In genomic region chr6:142849326-142849725, GRCm38 (mm10) we compare ENCODE assay signal across 26 mouse cellular contexts. TPM values are rescaled to one million over a fixed set of nuclear protein-coding genes. Genes with fewer than 3 reads are reported as not detected.
DNase-seq lines count a peak whose midpoint lies in the region; ATAC-seq lines count a peak whose summit lies in the region.
"Had no signal": no experiment of that assay in that cellular context is flagged by ENCODE, and none has a peak within 500 bp of the region (broad histone marks: within the 10 kb centered on the region; RNA-seq: fewer than 3 reads in every experiment).

No protein-coding gene starts in this region.

- H3K36me3 ChIP-seq in heart, embryonic 10.5 days = no peaks in the 10 kb centered on the region
- H3K36me3 ChIP-seq in liver, embryonic 11.5 days (ENCODE audit: control insufficient read depth, insufficient read depth, low read length) = no peaks in the 10 kb centered on the region
- no peaks in the 10 kb centered on the region for H3K36me3 ChIP-seq in liver, embryonic 12.5 days
- H3K36me3 ChIP-seq in midbrain, embryonic 13.5 days = peaks cover 7% of the 10 kb centered on the region
- H3K36me3 ChIP-seq in midbrain, embryonic 14.5 days (ENCODE audit: control insufficient read depth, insufficient read depth, low read length) = peaks cover 7% of the 10 kb centered on the region; the same call in 1 of the 2 replicates
- H3K36me3 ChIP-seq: embryonic facial prominence, embryonic 10.5 days; embryonic facial prominence, embryonic 12.5 days; forebrain, embryonic 15.5 days had no signal

- H3K27ac ChIP-seq in heart, embryonic 10.5 days = no peak overlapping the region
- no peak overlapping the region for H3K27ac ChIP-seq in liver, embryonic 11.5 days (ENCODE audit: low read depth, low read length)
- H3K27ac ChIP-seq in liver, embryonic 12.5 days = no peak overlapping the region
- H3K27ac ChIP-seq in midbrain, embryonic 13.5 days = no peak overlapping the region
- no peak overlapping the region for H3K27ac ChIP-seq in midbrain, embryonic 14.5 days (replicated peaks; ENCODE audit: low read depth, low read length)
- H3K27ac ChIP-seq: embryonic facial prominence, embryonic 10.5 days; embryonic facial prominence, embryonic 12.5 days; forebrain, embryonic 13.5 days; forebrain, embryonic 15.5 days had no signal

- H3K4me1 ChIP-seq in heart, embryonic 10.5 days = peaks cover 12% of the 10 kb centered on the region; the same call in 1 of the 2 replicates
- no peaks in the 10 kb centered on the region for H3K4me1 ChIP-seq in liver, embryonic 11.5 days (replicated peaks; ENCODE audit: control insufficient read depth, insufficient read depth, low read length)
- H3K4me1 ChIP-seq in liver, embryonic 12.5 days = 0 out of 2 replicates have a peak, but pooled peaks cover 4% of the 10 kb centered on the region
- 0 out of 2 replicates have a peak, but pooled peaks cover 6% of the 10 kb centered on the region for H3K4me1 ChIP-seq in midbrain, embryonic 13.5 days (replicated peaks)
- H3K4me1 ChIP-seq in midbrain, embryonic 14.5 days (ENCODE audit: control insufficient read depth, insufficient read depth, low read length) = no peaks in the 10 kb centered on the region
- H3K4me1 ChIP-seq: embryonic facial prominence, embryonic 10.5 days; embryonic facial prominence, embryonic 12.5 days; forebrain, embryonic 13.5 days; forebrain, embryonic 15.5 days had no signal

- no peak for ATAC-seq in liver, embryonic 11.5 days (replicated peaks; ENCODE audit: low FRiP score)
- ATAC-seq in liver, embryonic 12.5 days = no peak
- peak; percentile 34; the same call in 1 of the 2 replicates for ATAC-seq in midbrain, embryonic 13.5 days
- no peak for ATAC-seq in midbrain, embryonic 14.5 days (ENCODE audit: low FRiP score, low TSS enrichment)
- ATAC-seq: forebrain, embryonic 13.5 days; forebrain, embryonic 15.5 days had no signal

- intact Hi-C loops in heart, postnatal 25 days (cut with DNase I) = no loop called here

- 30% methylated on average over 5 of the region's 5 CpGs for WGBS in heart, embryonic 10.5 days
- WGBS in liver, embryonic 11.5 days = 56% methylated on average over 5 of the region's 5 CpGs
- WGBS in liver, embryonic 12.5 days (ENCODE audit: insufficient replicate concordance) = 57% methylated on average over 5 of the region's 5 CpGs
- 71% methylated on average over 5 of the region's 5 CpGs for WGBS in midbrain, embryonic 13.5 days
- 61% methylated on average over 5 of the region's 5 CpGs for WGBS in midbrain, embryonic 14.5 days

- H3K9me3 ChIP-seq in heart, embryonic 10.5 days = no peaks in the 10 kb centered on the region
- H3K9me3 ChIP-seq in liver, embryonic 11.5 days (ENCODE audit: control insufficient read depth, low read length) = no peaks in the 10 kb centered on the region
- no peaks in the 10 kb centered on the region for H3K9me3 ChIP-seq in liver, embryonic 12.5 days (replicated peaks)
- H3K9me3 ChIP-seq in midbrain, embryonic 13.5 days = no peaks in the 10 kb centered on the region
- no peaks in the 10 kb centered on the region for H3K9me3 ChIP-seq in midbrain, embryonic 14.5 days (ENCODE audit: control insufficient read depth, low read length)
- H3K9me3 ChIP-seq: embryonic facial prominence, embryonic 10.5 days; embryonic facial prominence, embryonic 12.5 days; forebrain, embryonic 13.5 days; forebrain, embryonic 15.5 days had no signal

- no peak overlapping the region for H3K4me2 ChIP-seq in liver, embryonic 11.5 days
- H3K4me2 ChIP-seq in liver, embryonic 12.5 days = no peak overlapping the region
- H3K4me2 ChIP-seq in midbrain, embryonic 13.5 days (replicated peaks) = no peak overlapping the region
- H3K4me2 ChIP-seq in midbrain, embryonic 14.5 days (ENCODE audit: low read length) = no peak overlapping the region
- H3K4me2 ChIP-seq: embryonic facial prominence, embryonic 12.5 days; forebrain, embryonic 13.5 days; forebrain, embryonic 15.5 days had no signal

- H3K27me3 ChIP-seq in heart, embryonic 10.5 days (ENCODE audit: insufficient read depth, poor library complexity, severe bottlenecking) = 0 out of 2 replicates have a peak, but pooled peaks cover 6% of the 10 kb centered on the region
- no peaks in the 10 kb centered on the region for H3K27me3 ChIP-seq in liver, embryonic 11.5 days (replicated peaks; ENCODE audit: control insufficient read depth, insufficient read depth, low read length)
- H3K27me3 ChIP-seq in liver, embryonic 12.5 days (replicated peaks) = no peaks in the 10 kb centered on the region
- no peaks in the 10 kb centered on the region for H3K27me3 ChIP-seq in midbrain, embryonic 13.5 days
- no peaks in the 10 kb centered on the region for H3K27me3 ChIP-seq in midbrain, embryonic 14.5 days (ENCODE audit: control insufficient read depth, insufficient read depth, low read length)
- H3K27me3 ChIP-seq: embryonic facial prominence, embryonic 12.5 days; forebrain, embryonic 13.5 days; forebrain, embryonic 15.5 days had no signal

- peak; percentile 71 for DNase-seq in heart, embryonic 10.5 days (ENCODE audit: low spot score)
- DNase-seq in heart, postnatal 25 days (ENCODE audit: low spot score) = no peak
- peak; percentile 3 for DNase-seq in liver, embryonic 11.5 days (ENCODE audit: low spot score)
- no peak for DNase-seq in midbrain, embryonic 14.5 days
- no peak for DNase-seq in embryo, embryonic 9.5 days (ENCODE audit: extremely low spot score)
- DNase-seq: adrenal gland, adult 2 months; adrenal gland, postnatal 10 days; adrenal gland, postnatal 25 days; cerebellum, adult 11 months; cerebellum, adult 18-20 months; cerebellum, adult 8-10 months; cerebellum, adult 9-11 months; cerebellum, postnatal 14 days; cerebellum, postnatal 36 days; embryo, embryonic 11 days had no signal

- no peak overlapping the region for H3K4me3 ChIP-seq in heart, embryonic 10.5 days
- H3K4me3 ChIP-seq in liver, embryonic 11.5 days (ENCODE audit: low read depth, low read length) = no peak overlapping the region
- no peak overlapping the region for H3K4me3 ChIP-seq in liver, embryonic 12.5 days
- no peak overlapping the region for H3K4me3 ChIP-seq in midbrain, embryonic 13.5 days (replicated peaks)
- H3K4me3 ChIP-seq in midbrain, embryonic 14.5 days (replicated peaks; ENCODE audit: low read depth, low read length) = no peak overlapping the region
- H3K4me3 ChIP-seq: embryonic facial prominence, embryonic 10.5 days; embryonic facial prominence, embryonic 12.5 days; forebrain, embryonic 13.5 days; forebrain, embryonic 15.5 days had no signal

- no peak overlapping the region for H3K9ac ChIP-seq in liver, embryonic 11.5 days (ENCODE audit: low read depth, low read length)
- no peak overlapping the region for H3K9ac ChIP-seq in liver, embryonic 12.5 days
- no peak overlapping the region for H3K9ac ChIP-seq in midbrain, embryonic 13.5 days (replicated peaks)
- no peak overlapping the region for H3K9ac ChIP-seq in midbrain, embryonic 14.5 days (replicated peaks; ENCODE audit: low read length)
- H3K9ac ChIP-seq: embryonic facial prominence, embryonic 12.5 days; forebrain, embryonic 13.5 days; forebrain, embryonic 15.5 days had no signal

RNA-seq across cellular contexts. Expression of gene Sult6b2, which starts 45.0 kb away (rescaled TPM):
- 0.06 TPM in 1 of 2 replicates, not detected in the other for polyA plus RNA-seq in heart, embryonic 10.5 days (2016; fragmentation: Nextera tagmentation; extraction: Ambion mirVana)
- under 1 TPM in 1 of 2 experiments, not detected in 1; 0.23 TPM for total RNA-seq in heart, postnatal 25 days (2021)
- polyA plus RNA-seq in liver, embryonic 11.5 days (2014; fragmentation: Nextera tagmentation; extraction: Ambion mirVana) = 0.07 TPM in 1 of 2 replicates, not detected in the other
- 0.06 TPM in 1 of 2 replicates, not detected in the other for polyA plus RNA-seq in liver, embryonic 12.5 days (2016; fragmentation: Nextera tagmentation; extraction: Ambion mirVana)
- polyA plus RNA-seq in midbrain, embryonic 13.5 days (2015; fragmentation: Nextera tagmentation; extraction: Ambion mirVana) = 0.18 and 0.26 TPM in 2 replicates
- polyA plus RNA-seq in midbrain, embryonic 14.5 days (2014; fragmentation: Nextera tagmentation; extraction: Ambion mirVana) = 0.32 TPM in 1 of 2 replicates, not detected in the other
- total RNA-seq: adrenal gland, adult 2 months; adrenal gland, postnatal 10 days; adrenal gland, postnatal 25 days; adrenal gland, postnatal 4 days; common myeloid progenitor, adult 5-6 weeks; MEL had no signal
- polyA plus RNA-seq: adrenal gland, adult 2 months; C2C12; embryonic facial prominence, embryonic 10.5 days; embryonic facial prominence, embryonic 12.5 days; embryonic facial prominence, embryonic 14.5 days; forebrain, embryonic 13.5 days had no signal

Comparison
In these comparisons a context has a peak if more than half of its experiments do, and no peak if none do; other contexts are left out.
1. DNase-seq: peak in heart, embryonic 10.5 days (single experiment) and liver, embryonic 11.5 days (single experiment); none in heart, postnatal 25 days (single experiment), midbrain, embryonic 14.5 days (single experiment) and embryo, embryonic 9.5 days (single experiment).